Mouse (Mus musculus): ENCODE results near the gene Slc27a5.

GRCm38 (mm10) chr7:13013671-13014070 is 15.7 kb upstream of the Slc27a5 start:
- no peak for TF ChIP-seq CTCF (IDR thresholded peaks at IDR 0.05; ENCODE audit: insufficient read depth, low read length)
- TF ChIP-seq POLR2A (IDR thresholded peaks at IDR 0.05; ENCODE audit: borderline replicate concordance, extremely low read depth, low read depth, low read length): no peak

Measured in lung, adult 2 months (tissue).